Mouse (Mus musculus) small intestine, adult 2 months (tissue): Measurements from ENCODE around the gene Mark1. TPM values are rescaled to one million over a fixed set of nuclear protein-coding genes. Genes with fewer than 3 reads are reported as not detected.
A peak's percentile ranks its signal among the peaks of the same experiment; 100 is the strongest.

Experiments used
- H3K27ac ChIP-seq: fragments of 200-500 bp; 2 replicates; pipeline ENCODE4 v1.5.1; 2012; ENCODE audit warnings: low read depth, low read length, control low read depth, inconsistent platforms; ENCODE audit not compliant: insufficient read depth
- H3K27me3 ChIP-seq: fragments of 200-500 bp; 2 replicates; pipeline ENCODE4 v1.6.1; 2012; ENCODE audit warnings: mild to moderate bottlenecking, moderate library complexity, low read length, inconsistent platforms; ENCODE audit not compliant: control insufficient read depth, insufficient read depth
- H3K36me3 ChIP-seq: fragments of 200-500 bp; 2 replicates; pipeline ENCODE4 v1.6.1; 2012; ENCODE audit warnings: mild to moderate bottlenecking, low read length, control low read depth, inconsistent platforms; ENCODE audit not compliant: control insufficient read depth, insufficient read depth
- H3K4me1 ChIP-seq: fragments of 200-500 bp; 2 replicates; pipeline ENCODE4 v1.6.1; 2012; ENCODE audit warnings: low read length, inconsistent platforms, mixed read lengths; ENCODE audit not compliant: control insufficient read depth, insufficient read depth, insufficient read length
- H3K4me3 ChIP-seq: fragments of 200-500 bp; 2 replicates; pipeline ENCODE4 v1.5.1; 2012; ENCODE audit warnings: low read depth, mild to moderate bottlenecking, control low read depth, inconsistent platforms, low read length, moderate library complexity
- CTCF ChIP-seq: fragments of 200-500 bp; IDR thresholded peaks from 2 replicates; pipeline ENCODE4 v1.5.1; 2012; ENCODE audit warnings: low read depth, mild to moderate bottlenecking, control low read depth, inconsistent platforms, low read length, moderate library complexity, mixed read lengths; ENCODE audit not compliant: insufficient replicate concordance, insufficient read length; ENCODE audit errors: extremely low read depth
- POLR2A ChIP-seq: fragments of 200-500 bp; IDR thresholded peaks from 2 replicates; pipeline ENCODE4 v1.6.1; 2012; ENCODE audit warnings: low read depth, mild to moderate bottlenecking, control low read depth, inconsistent platforms, low read length, moderate library complexity
- WGBS: fragments of 180-500 bp; shearing (Covaris S2); methylation state at CpG from one replicate; pipeline ENCODE4 v1.1.7; 2018; 5-methylcytosine and 5-hydroxymethylcytosine counted together
- polyA plus RNA-seq: library from polyadenylated mRNA; depleted of rRNA; stranded (reverse); fragments of >200 nt; gene quantifications from 2 replicates; pipeline ENCODE4 v1.2.3, GENCODE M21; 2012

Gene Mark1
- polyA plus RNA-seq, 1 experiment = 1.5 TPM

DNA sequence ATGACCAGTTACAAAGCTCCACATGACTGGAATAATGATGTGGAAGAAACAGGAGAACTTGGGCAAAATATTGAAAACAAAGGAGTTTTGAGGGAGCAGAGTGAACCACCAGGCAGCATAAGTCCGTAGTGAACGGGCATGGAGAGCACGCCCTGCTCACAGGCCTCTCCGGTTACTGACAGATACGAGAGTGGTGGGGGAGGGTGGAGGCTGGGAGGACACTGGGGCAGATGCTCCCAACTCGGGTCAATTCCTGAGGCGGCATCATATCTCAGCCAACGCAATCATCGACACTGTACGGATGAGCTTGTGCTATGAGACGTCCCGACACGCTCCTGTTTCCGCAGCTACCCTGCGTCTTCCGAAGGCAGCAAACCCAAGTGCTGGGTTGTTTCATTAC lies 102.0 kb downstream of the Mark1 start:
- H3K4me3 ChIP-seq = no peak overlapping the region
- no peak overlapping the region for H3K27ac ChIP-seq
- no peaks in the 10 kb centered on the region for H3K4me1 ChIP-seq
- TF ChIP-seq POLR2A (no peak), CTCF (no peak)
- no peaks in the 10 kb centered on the region for H3K27me3 ChIP-seq
- 87% methylated on average over 16 of the region's 16 CpGs for WGBS
- H3K36me3 ChIP-seq = no peaks in the 10 kb centered on the region

- no peak overlapping the region for H3K4me3 ChIP-seq
- H3K27ac ChIP-seq = no peak overlapping the region
- H3K36me3 ChIP-seq = no peaks in the 10 kb centered on the region
- H3K27me3 ChIP-seq = no peaks in the 10 kb centered on the region
- no peak for TF ChIP-seq POLR2A
- peak; percentile 34; the same call in 1 of the 2 replicates for TF ChIP-seq CTCF
- H3K4me1 ChIP-seq = 0 out of 2 replicates have a peak, but pooled peaks cover 1% of the 10 kb centered on the region
- WGBS = 68% methylated on average over 3 of the region's 3 CpGs
Measured at GRCm38 (mm10) chr1:184891998-184892397, 107.4 kb downstream of the Mark1 start.

DNA sequence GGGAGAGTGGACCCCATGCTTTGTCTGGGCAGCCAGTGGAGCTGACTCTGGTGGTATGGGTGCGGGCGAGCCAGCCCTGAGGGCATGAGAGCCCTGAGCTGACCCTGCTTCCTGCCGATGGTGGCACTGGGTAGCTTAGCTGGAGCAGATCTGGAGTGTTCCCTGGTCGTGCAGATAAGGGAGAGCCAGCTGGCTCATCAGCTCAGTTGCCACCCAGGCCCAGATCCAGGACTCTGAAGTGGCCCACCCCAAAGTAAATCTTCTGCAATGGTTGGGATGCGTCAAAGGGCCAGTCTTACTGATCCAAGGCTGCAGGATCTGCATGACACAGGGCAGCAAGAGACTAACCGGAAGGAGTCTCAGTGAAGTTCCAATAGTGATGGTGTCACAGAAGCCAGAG lies 109.9 kb downstream of the Mark1 start:
- no peaks in the 10 kb centered on the region for H3K27me3 ChIP-seq
- TF ChIP-seq CTCF (no peak), POLR2A (no peak)
- no peaks in the 10 kb centered on the region for H3K36me3 ChIP-seq
- 0 out of 2 replicates have a peak, but pooled peaks cover 2% of the 10 kb centered on the region for H3K4me1 ChIP-seq
- no peak overlapping the region for H3K4me3 ChIP-seq
- H3K27ac ChIP-seq = no peak overlapping the region
- WGBS = 79% methylated on average over 6 of the region's 6 CpGs

DNA sequence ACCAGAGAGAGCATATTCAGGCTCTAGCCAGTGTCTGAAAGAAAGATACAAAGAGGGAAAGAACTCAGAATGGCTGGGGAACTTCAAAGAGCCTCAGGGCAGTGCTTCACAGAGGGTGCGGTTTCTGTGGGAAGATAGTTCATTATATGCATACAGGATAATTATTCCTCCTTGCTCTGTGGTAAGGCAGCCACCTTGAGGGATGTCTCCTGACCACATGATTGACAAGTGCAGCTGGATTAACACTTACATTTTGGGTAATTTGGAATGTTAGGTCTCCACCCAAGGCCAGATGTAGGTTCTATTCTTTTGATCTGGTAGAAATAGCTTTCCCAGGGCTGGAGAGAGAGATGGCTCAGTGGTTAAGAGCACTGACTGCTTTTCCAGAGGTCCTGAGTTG lies 113.2 kb downstream of the Mark1 start:
- Histone ChIP-seq H3K36me3 (no peaks in the 10 kb centered on the region), H3K4me1 (peaks cover 4% of the 10 kb centered on the region; the same call in 1 of the 2 replicates), H3K27ac (no peak overlapping the region), H3K4me3 (no peak overlapping the region), H3K27me3 (no peaks in the 10 kb centered on the region)
- WGBS = 85% methylated on average over 1 of the region's 1 CpGs
- TF ChIP-seq POLR2A (no peak), CTCF (no peak)

GRCm38 (mm10) chr1:184882281-184883268 lies 116.8 kb downstream of the Mark1 start, which contains the start of gene C130074G19Rik:
C130074G19Rik (minus strand) TSS chr1:184883218.
- Histone ChIP-seq H3K27me3 (no peaks in the 10 kb centered on the region), H3K36me3 (0 out of 2 replicates have a peak, but pooled peaks cover 3% of the 10 kb centered on the region), H3K27ac (peak within 1 kb of the TSS; percentile 70), H3K4me1 (peaks cover 17% of the 10 kb centered on the region), H3K4me3 (peak within 1 kb of the TSS; percentile 88)
- TF ChIP-seq CTCF (peak; percentile 60; the same call in 1 of the 2 replicates), POLR2A (peak; percentile 33; the same call in 1 of the 2 replicates)
- WGBS = 1% methylated on average over 77 of the region's 77 CpGs

GRCm38 (mm10) chr1:184881861-184882260 lies 117.5 kb downstream of the Mark1 start:
- H3K27ac ChIP-seq = peak overlapping the region; percentile 70
- peaks cover 18% of the 10 kb centered on the region for H3K4me1 ChIP-seq
- H3K27me3 ChIP-seq = no peaks in the 10 kb centered on the region
- TF ChIP-seq CTCF (no peak), POLR2A (no peak)
- 0 out of 2 replicates have a peak, but pooled peaks cover 3% of the 10 kb centered on the region for H3K36me3 ChIP-seq
- peak overlapping the region; percentile 88 for H3K4me3 ChIP-seq
- WGBS = 19% methylated on average over 7 of the region's 7 CpGs

GRCm38 (mm10) chr1:184881211-184881610 lies 118.2 kb downstream of the Mark1 start:
- TF ChIP-seq CTCF = no peak
- TF ChIP-seq POLR2A = no peak
- Histone ChIP-seq H3K4me1 (peaks cover 18% of the 10 kb centered on the region), H3K27ac (peak overlapping the region; percentile 70; the same call in 1 of the 2 replicates), H3K4me3 (peak overlapping the region; percentile 62), H3K27me3 (no peaks in the 10 kb centered on the region), H3K36me3 (peaks cover 4% of the 10 kb centered on the region; the same call in 1 of the 2 replicates)
- 86% methylated on average over 5 of the region's 5 CpGs for WGBS
